Mouse (Mus musculus) cortical plate, adult 2 months (tissue): ENCODE measurements at regions not wholly inside any gene's neighbourhood (a gene's known extent, or its start where the extent isn't known, plus 50 kb on each side); places are given as distances from the start of the nearest gene placed in this dataset.

Source experiments
- H3K27ac ChIP-seq: fragments of 200-500 bp; 2 replicates; pipeline ENCODE4 v1.5.1; 2012; ENCODE audit warnings: low read length, control low read depth, inconsistent platforms; ENCODE audit not compliant: insufficient read depth
- H3K4me1 ChIP-seq: fragments of 200-500 bp; 2 replicates; pipeline ENCODE4 v1.6.1; 2011; ENCODE audit warnings: low read length; ENCODE audit not compliant: control insufficient read depth, insufficient read depth
- H3K4me3 ChIP-seq: fragments of 200-500 bp; 2 replicates; pipeline ENCODE4 v1.5.1; 2011; ENCODE audit warnings: mild to moderate bottlenecking, low read length, control low read depth; ENCODE audit not compliant: insufficient read depth
- CTCF ChIP-seq: fragments of 200-500 bp; IDR thresholded peaks from 2 replicates; pipeline ENCODE4 v1.5.1; 2011; ENCODE audit warnings: mild to moderate bottlenecking, control low read depth, low read length; ENCODE audit not compliant: insufficient read depth; ENCODE audit errors: extremely low read depth
- POLR2A ChIP-seq: fragments of 200-500 bp; IDR thresholded peaks from 2 replicates; pipeline ENCODE4 v1.6.1; 2011; ENCODE audit warnings: mild to moderate bottlenecking, low read length, control low read depth; ENCODE audit not compliant: insufficient read depth; ENCODE audit errors: extremely low read depth

DNA sequence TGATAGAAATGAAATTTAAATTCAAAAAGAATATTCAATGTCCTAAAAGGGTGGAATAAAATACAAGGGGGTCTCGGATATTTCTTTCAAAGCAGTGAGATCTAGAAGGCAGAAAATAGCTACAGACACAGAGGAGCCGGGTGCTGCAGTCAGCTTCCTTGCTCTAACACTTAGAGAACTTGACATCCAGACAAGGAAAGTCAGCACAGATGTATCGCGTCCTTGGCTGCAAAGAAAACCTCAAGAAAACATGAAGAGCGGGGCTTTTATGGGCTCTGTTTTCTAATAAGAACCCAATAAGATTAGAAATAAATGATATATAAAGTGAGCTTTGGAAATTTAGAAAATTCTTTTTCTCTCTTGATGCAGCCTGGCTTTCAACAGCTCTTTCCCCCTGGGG, 53.1 kb upstream of the Glis3 start:
- H3K4me3 ChIP-seq, result no peak overlapping the region
- H3K4me1 ChIP-seq, result no peaks in the 10 kb centered on the region
- TF ChIP-seq CTCF (no peak), POLR2A (no peak)
- no peak overlapping the region for H3K27ac ChIP-seq

- no peak overlapping the region for H3K27ac ChIP-seq
- no peaks in the 10 kb centered on the region for H3K4me1 ChIP-seq
- no peak for TF ChIP-seq CTCF
- H3K4me3 ChIP-seq, result no peak overlapping the region
These were observed 53.9 kb upstream of the Glis3 start for GRCm38 (mm10) chr19:28733781-28734180.

DNA sequence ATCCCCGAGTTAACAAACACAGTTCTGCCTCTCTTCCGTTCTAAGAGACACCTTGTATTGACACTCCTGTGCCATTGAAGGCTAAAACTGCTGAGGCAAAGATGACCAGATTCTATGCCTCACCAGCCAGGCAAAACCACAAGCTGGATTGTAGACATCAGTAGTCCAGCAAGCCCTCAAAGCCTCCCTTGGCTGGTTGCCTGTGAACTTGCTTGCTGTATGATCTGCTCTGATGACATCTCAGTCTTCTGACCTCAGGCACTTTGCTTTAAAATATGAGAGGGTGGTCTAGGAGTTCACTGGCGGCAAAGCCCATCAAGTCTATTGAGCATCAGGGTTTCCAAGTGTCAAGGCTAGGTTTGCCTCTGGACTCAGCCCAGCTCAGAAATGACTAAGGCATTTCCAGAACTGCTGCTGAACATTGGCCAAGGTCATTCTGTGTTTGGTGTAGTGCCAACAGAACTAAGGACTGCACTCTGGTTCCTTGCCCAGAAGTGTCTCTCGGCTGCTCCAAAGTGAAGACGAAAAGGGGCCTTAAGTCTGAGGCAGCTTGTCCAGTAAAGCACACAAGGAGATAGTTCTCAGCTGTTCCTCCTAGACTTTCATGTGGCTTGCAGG, 63.4 kb upstream of the Glis3 start:
- no peak for TF ChIP-seq POLR2A
- TF ChIP-seq CTCF, result no peak
- Histone ChIP-seq H3K4me1 (no peaks in the 10 kb centered on the region), H3K27ac (no peak overlapping the region), H3K4me3 (no peak overlapping the region)

DNA sequence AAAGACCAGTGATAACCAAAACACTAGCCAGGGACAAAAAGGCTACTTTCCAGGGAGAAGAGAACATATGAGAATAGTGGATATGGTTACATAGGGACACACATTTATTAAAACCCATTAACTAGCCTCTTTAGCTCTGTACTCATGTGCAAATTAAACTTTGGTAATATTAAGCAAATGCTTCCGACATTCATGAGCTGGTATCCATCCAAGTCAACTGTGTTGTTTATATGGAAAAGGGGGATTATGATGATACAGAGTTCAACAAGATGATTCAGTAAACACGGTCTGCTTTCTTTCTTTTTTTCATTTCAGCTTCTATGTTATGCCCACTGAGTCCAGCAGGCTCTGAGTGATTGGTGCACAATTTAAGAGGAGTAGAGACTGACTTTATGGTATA, 65.2 kb upstream of the Glis3 start:
- TF ChIP-seq POLR2A, result no peak
- TF ChIP-seq CTCF, result no peak
- Histone ChIP-seq H3K4me1 (no peaks in the 10 kb centered on the region), H3K27ac (no peak overlapping the region), H3K4me3 (no peak overlapping the region)

GRCm38 (mm10) chr19:28745534-28745933, 65.7 kb upstream of the Glis3 start:
- no peak overlapping the region for H3K27ac ChIP-seq

DNA sequence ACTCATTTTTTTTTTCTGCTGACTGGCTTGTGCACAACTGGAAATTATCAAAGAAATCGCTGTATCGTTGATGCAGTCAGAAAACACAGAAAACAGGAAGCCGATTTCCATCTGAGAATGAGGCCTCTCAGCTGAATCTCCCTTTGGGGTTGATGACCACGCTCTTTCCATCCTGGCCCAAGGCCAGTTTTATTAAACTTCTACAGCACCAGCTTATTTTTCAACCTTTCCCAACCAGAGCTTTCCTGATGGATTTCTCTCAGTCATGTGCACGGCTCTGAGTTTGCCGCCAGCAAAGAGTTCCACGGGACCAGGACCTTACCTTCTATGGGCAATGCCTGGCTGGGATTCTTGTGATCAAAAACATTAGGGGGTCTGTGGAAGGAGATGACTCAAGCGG, 71.2 kb upstream of the Glis3 start:
- no peaks in the 10 kb centered on the region for H3K4me1 ChIP-seq
- H3K27ac ChIP-seq, result no peak overlapping the region
- TF ChIP-seq CTCF (no peak), POLR2A (no peak)

More at GRCm38 (mm10) chr19:28745534-28745933, 65.7 kb upstream of the Glis3 start:
- H3K4me1 ChIP-seq, result no peaks in the 10 kb centered on the region
- TF ChIP-seq POLR2A, result no peak
- no peak for TF ChIP-seq CTCF
- no peak overlapping the region for H3K4me3 ChIP-seq

GRCm38 (mm10) chr19:28758854-28759253, 76.0 kb upstream of the Slc1a1 start:
- Histone ChIP-seq H3K4me3 (no peak overlapping the region), H3K4me1 (no peaks in the 10 kb centered on the region), H3K27ac (no peak overlapping the region)
- TF ChIP-seq POLR2A, result no peak
- peak; percentile 84 for TF ChIP-seq CTCF

More for the DNA sequence above, 71.2 kb upstream of the Glis3 start:
- no peak overlapping the region for H3K4me3 ChIP-seq

GRCm38 (mm10) chr19:28764795-28765360, 70.0 kb upstream of the Slc1a1 start:
- H3K27ac ChIP-seq, result no peak overlapping the region
- TF ChIP-seq POLR2A (no peak), CTCF (no peak)
- H3K4me3 ChIP-seq, result no peak overlapping the region
- no peaks in the 10 kb centered on the region for H3K4me1 ChIP-seq

- no peak overlapping the region for H3K4me3 ChIP-seq
- no peaks in the 10 kb centered on the region for H3K4me1 ChIP-seq
- TF ChIP-seq CTCF, result peak; percentile 45; the same call in 1 of the 2 replicates
- TF ChIP-seq POLR2A, result no peak
- H3K27ac ChIP-seq, result no peak overlapping the region
These were observed 66.6 kb upstream of the Slc1a1 start for GRCm38 (mm10) chr19:28768218-28768617.

- no peak overlapping the region for H3K4me3 ChIP-seq
- H3K27ac ChIP-seq, result no peak overlapping the region
- TF ChIP-seq POLR2A (no peak), CTCF (no peak)
- H3K4me1 ChIP-seq, result no peaks in the 10 kb centered on the region
These were observed 64.4 kb upstream of the Slc1a1 start for GRCm38 (mm10) chr19:28770419-28770818.

- Histone ChIP-seq H3K4me3 (no peak overlapping the region), H3K27ac (no peak overlapping the region), H3K4me1 (no peaks in the 10 kb centered on the region)
- TF ChIP-seq POLR2A (no peak), CTCF (no peak)
These were observed 63.0 kb upstream of the Slc1a1 start for GRCm38 (mm10) chr19:28771836-28772235.
